Mouse (Mus musculus) layer of hippocampus, adult 18-20 months (tissue): ENCODE data around the gene AY074887. TPM values are rescaled to one million over a fixed set of nuclear protein-coding genes. Genes with fewer than 3 reads are reported as not detected.
"Not testable (repeated sequence)": the region's sequence is repeated elsewhere in the genome, so short reads cannot be mapped to it uniquely, and the experiment has no call there.

Experiments used
- DNase-seq, 2 experiments: peaks; one replicate each; pipeline ENCODE4 v3.0.0; 2022; ENCODE audit warnings: low spot score in 2 of 2
- long read RNA-seq: library from polyadenylated mRNA; stranded (forward); transcript quantifications from one replicate; pipeline ENCODE4 v2.0.0, GENCODE M21; 2021
- total RNA-seq, 2 experiments: library from RNA; stranded (reverse); gene quantifications; 2 replicates each; pipeline ENCODE4 v1.2.3; 2021

The AY074887 gene
- not detected for total RNA-seq
- long read RNA-seq = 0 reads

- peak; percentile 81 to 86 for DNase-seq
These were observed at the start of gene AY074887, which contains the start of gene Psma4 for GRCm38 (mm10) chr9:54950575-54951321. Gene AY074887, minus strand, starts transcription at chr9:54950998. Gene Psma4, plus strand, starts transcription at chr9:54950790.

GRCm38 (mm10) chr9:54995645-54996044 is 44.8 kb upstream of the AY074887 start:
- DNase-seq = no peak

GRCm38 (mm10) chr9:54994381-54994780 is 43.6 kb upstream of the AY074887 start:
- DNase-seq = no peak

- no peak for DNase-seq
These were observed 39.6 kb upstream of the AY074887 start for GRCm38 (mm10) chr9:54990362-54990761.

GRCm38 (mm10) chr9:54982401-54982800 is 31.6 kb upstream of the AY074887 start:
- DNase-seq = no peak

- no peak for DNase-seq
These were observed 30.7 kb upstream of the AY074887 start for GRCm38 (mm10) chr9:54981291-54982191.

GRCm38 (mm10) chr9:54980674-54981073 is 29.9 kb upstream of the AY074887 start, which contains the start of gene Chrna5:
Gene Chrna5, plus strand, starts transcription at chr9:54980880.
- DNase-seq = no peak

- DNase-seq = peak in 1 of 2 experiments; percentile 39
These were observed 19.3 kb upstream of the AY074887 start for GRCm38 (mm10) chr9:54969972-54970637.

- DNase-seq = no peak
These were observed 12.9 kb upstream of the AY074887 start for GRCm38 (mm10) chr9:54963669-54964068.

- DNase-seq = no peak
These were observed 10.3 kb upstream of the AY074887 start for GRCm38 (mm10) chr9:54961059-54961458.

GRCm38 (mm10) chr9:54950162-54950561 is 636 bp downstream of the AY074887 start:
- DNase-seq = not testable (repeated sequence)

- no peak for DNase-seq
These were observed 1.3 kb downstream of the AY074887 start for GRCm38 (mm10) chr9:54949465-54949864.

GRCm38 (mm10) chr9:54946256-54946655 is 4.5 kb downstream of the AY074887 start:
- DNase-seq = peak in 1 of 2 experiments; percentile 33

- DNase-seq = no peak
These were observed 6.3 kb downstream of the AY074887 start for GRCm38 (mm10) chr9:54944467-54944866.

GRCm38 (mm10) chr9:54942071-54942470 is 8.7 kb downstream of the AY074887 start:
- DNase-seq = no peak

GRCm38 (mm10) chr9:54932379-54932778 is 18.4 kb downstream of the AY074887 start:
- DNase-seq = no peak

- DNase-seq = no peak
These were observed 19.0 kb downstream of the AY074887 start for GRCm38 (mm10) chr9:54931765-54932164.

- DNase-seq = no peak
These were observed 20.1 kb downstream of the AY074887 start for GRCm38 (mm10) chr9:54930741-54931140.

- no peak for DNase-seq
These were observed 30.9 kb downstream of the AY074887 start for GRCm38 (mm10) chr9:54919946-54920345.

GRCm38 (mm10) chr9:54918781-54919180 is 32.0 kb downstream of the AY074887 start:
- DNase-seq = no peak

- DNase-seq = no peak
These were observed 32.6 kb downstream of the AY074887 start for GRCm38 (mm10) chr9:54918191-54918590.
